Mouse (Mus musculus) hindbrain, embryonic 12.5 days (tissue): Measurements from ENCODE around the gene Cwc25. TPM values are rescaled to one million over a fixed set of nuclear protein-coding genes. Genes with fewer than 3 reads are reported as not detected.
A peak's percentile ranks its signal among the peaks of the same experiment; 100 is the strongest.

Source experiments
- ATAC-seq: fragments of 200-750 bp; cut with Nextera tagmentation; 2 replicates; pipeline ENCODE4 v1.8.0; 2017; ENCODE audit warnings: moderate TSS enrichment; ENCODE audit not compliant: low FRiP score
- H3K27ac ChIP-seq: fragments of 300-500 bp; sonication (generic); 2 replicates; pipeline ENCODE4 v1.5.1; 2016; ENCODE audit warnings: mild to moderate bottlenecking
- H3K27me3 ChIP-seq: fragments of 300-500 bp; sonication (generic); 2 replicates; pipeline ENCODE4 v1.6.1; 2016; ENCODE audit warnings: mild to moderate bottlenecking
- H3K36me3 ChIP-seq: fragments of 300-500 bp; sonication (generic); 2 replicates; pipeline ENCODE4 v1.6.1; 2016; ENCODE audit warnings: mild to moderate bottlenecking
- H3K4me1 ChIP-seq: fragments of 300-500 bp; sonication (generic); 2 replicates; pipeline ENCODE4 v1.6.1; 2016
- H3K4me2 ChIP-seq: fragments of 300-500 bp; sonication (generic); replicated peaks from 2 replicates; pipeline ENCODE4 v1.6.1; 2016; ENCODE audit warnings: mild to moderate bottlenecking
- H3K4me3 ChIP-seq: fragments of 300-500 bp; sonication (generic); 2 replicates; pipeline ENCODE4 v1.5.1; 2016; ENCODE audit warnings: mild to moderate bottlenecking
- H3K9ac ChIP-seq: fragments of 300-500 bp; sonication (generic); 2 replicates; pipeline ENCODE4 v1.6.1; 2016; ENCODE audit warnings: mild to moderate bottlenecking, moderate library complexity
- H3K9me3 ChIP-seq: fragments of 300-500 bp; sonication (generic); replicated peaks from 2 replicates; pipeline ENCODE4 v1.6.1; 2016; ENCODE audit warnings: mild to moderate bottlenecking
- WGBS: fragments of 180-500 bp; shearing (Covaris S2); methylation state at CpG from one replicate; pipeline ENCODE4 v1.1.7; 2016; 5-methylcytosine and 5-hydroxymethylcytosine counted together
- polyA plus RNA-seq: library from polyadenylated mRNA; unstranded; fragments of >200 nt; fragmentation: Nextera tagmentation; extraction: Ambion mirVana; gene quantifications from 2 replicates; pipeline ENCODE4 v1.2.1, GENCODE M21; 2016

Gene Cwc25
- 22.0 and 25.4 TPM in 2 replicates for polyA plus RNA-seq

DNA sequence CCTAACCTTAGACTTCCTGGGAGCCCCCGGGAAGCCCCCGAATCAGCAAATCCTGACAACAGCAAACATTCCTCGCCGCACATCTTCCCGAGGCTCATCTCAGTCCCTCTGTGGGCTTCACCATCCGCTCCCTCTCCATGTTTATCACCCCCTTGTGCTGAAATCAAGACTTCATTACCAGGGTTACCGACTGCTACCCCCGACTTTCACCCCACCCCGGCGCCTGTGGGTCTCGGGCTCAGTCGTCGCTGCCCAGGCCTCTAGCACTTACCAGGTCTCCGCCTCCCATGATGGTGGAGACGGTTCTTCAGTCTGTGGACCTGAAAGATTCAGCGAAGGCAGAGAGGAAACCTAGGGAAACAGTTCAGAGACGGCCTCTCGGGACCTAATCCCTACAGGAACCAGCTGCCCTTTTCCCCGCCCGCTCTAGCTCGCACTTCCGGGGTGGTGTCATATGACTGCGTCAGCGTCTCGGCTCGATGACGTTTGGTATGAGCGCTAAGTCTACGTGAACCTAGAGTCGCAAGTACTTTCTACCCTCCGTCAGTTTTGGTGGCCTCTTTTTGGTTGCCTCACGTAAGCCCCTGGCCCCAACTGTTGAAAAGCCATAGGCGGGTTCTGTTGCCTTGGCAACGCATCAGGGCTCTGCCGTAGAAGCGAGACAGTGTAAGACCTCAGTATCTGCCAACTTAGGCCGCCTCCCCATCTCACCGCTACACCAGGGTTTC lies at the start of gene Cwc25:
Gene Cwc25 (minus strand): TSS at position 403 of the 728 bp plus-strand sequence.
- Histone ChIP-seq H3K9me3 (no peaks in the 10 kb centered on the region), H3K4me1 (peaks cover 19% of the 10 kb centered on the region), H3K4me2 (peak within 1 kb of the TSS; percentile 77), H3K27me3 (no peaks in the 10 kb centered on the region), H3K27ac (peak within 1 kb of the TSS; percentile 84), H3K36me3 (peaks cover 30% of the 10 kb centered on the region), H3K9ac (peak within 1 kb of the TSS; percentile 96), H3K4me3 (peak within 1 kb of the TSS; percentile 94)
- ATAC-seq = peak; percentile 93
- 1% methylated on average over 38 of the region's 38 CpGs for WGBS

DNA sequence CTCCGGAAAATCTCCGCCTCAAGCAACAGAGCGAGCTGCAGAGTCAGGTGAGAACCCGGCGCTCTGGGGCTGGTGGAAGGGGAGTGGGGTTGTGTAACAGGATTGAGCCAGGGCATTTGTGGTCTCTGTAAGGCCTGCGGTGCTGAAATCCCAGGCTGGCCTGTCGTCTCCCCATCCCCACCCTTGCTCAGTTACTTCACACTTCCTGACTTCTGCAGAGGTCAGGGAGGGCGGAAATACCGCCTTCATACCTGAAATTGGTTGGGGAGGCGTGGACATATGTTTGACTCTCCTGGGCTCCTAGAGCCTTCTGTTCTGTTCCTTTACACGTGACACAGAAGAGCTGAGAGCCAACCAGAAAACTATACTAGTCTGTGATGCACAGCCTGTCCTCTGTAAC lies 49.4 kb upstream of the Cwc25 start:
- no peak for ATAC-seq
- Histone ChIP-seq H3K27me3 (no peaks in the 10 kb centered on the region), H3K36me3 (peaks cover 43% of the 10 kb centered on the region), H3K4me1 (peaks cover 73% of the 10 kb centered on the region), H3K9ac (peak overlapping the region; percentile 18; the same call in 1 of the 2 replicates), H3K9me3 (no peaks in the 10 kb centered on the region), H3K4me2 (no peak overlapping the region), H3K4me3 (no peak overlapping the region), H3K27ac (no peak overlapping the region)
- WGBS = 81% methylated on average over 11 of the region's 11 CpGs

DNA sequence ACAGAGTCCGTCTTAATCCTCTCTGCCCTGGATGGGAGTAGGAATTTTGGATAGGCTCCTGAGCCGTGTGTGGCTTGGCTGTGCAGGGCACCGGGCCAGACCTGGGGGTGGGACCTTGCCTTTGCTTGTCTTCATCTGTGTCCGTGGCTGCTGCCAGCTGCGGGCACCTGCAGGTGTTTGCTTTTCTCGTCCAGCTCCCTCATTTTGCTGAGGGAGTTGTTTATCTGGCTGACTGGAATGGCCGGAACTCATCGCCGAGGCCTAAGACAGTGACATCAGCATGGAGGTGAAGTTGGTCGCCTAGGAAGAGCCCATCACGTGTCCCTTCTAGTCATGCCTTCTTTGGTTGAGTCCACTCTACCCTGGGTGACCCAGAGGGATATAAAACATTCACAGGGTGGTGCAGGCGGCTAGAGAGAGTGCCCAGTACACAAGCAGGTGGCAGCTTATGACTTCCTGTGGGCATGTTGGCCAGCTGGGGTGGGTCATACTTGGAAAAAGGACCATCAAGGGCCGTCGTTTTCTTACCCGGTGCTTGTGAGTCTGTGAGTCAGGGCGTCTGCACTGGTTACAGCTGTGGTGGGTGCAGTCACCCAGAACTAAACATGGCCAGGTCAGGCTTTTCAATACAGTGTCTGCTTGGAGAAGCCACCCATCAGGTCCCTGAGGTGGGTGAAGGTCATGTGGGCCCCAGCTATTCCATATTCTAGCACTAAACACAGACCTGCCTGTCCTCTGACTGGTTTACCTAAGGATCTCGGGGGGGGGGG lies 47.6 kb upstream of the Cwc25 start:
- Histone ChIP-seq H3K9ac (no peak overlapping the region), H3K27me3 (no peaks in the 10 kb centered on the region), H3K4me3 (no peak overlapping the region), H3K27ac (peak overlapping the region; percentile 95), H3K4me2 (no peak overlapping the region), H3K4me1 (peaks cover 80% of the 10 kb centered on the region), H3K9me3 (no peaks in the 10 kb centered on the region), H3K36me3 (peaks cover 38% of the 10 kb centered on the region)
- no peak for ATAC-seq
- 80% methylated on average over 17 of the region's 17 CpGs for WGBS

DNA sequence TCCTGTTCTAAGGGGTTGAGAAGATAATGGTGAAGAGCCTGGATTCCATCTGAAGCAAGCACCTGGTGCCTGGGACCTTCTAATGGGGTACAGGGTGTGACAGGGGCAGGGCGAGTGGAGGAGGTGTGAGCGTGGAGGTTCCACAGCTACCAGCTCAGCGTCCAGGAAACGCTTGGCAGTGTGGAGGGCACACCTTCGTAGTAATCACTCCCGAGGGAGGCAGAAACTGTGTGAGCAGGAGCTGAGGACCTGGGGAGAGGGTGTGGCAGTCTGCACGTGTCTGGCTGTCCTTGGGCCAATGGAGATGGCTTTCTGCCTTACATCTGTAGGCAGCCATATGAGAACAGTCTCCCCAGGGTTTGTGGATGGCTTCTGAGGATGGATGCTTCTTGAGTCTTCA lies 46.7 kb upstream of the Cwc25 start:
- Histone ChIP-seq H3K9ac (peak overlapping the region; percentile 49; the same call in 1 of the 2 replicates), H3K27ac (peak overlapping the region; percentile 95), H3K4me2 (peak overlapping the region; percentile 44), H3K9me3 (no peaks in the 10 kb centered on the region), H3K36me3 (peaks cover 46% of the 10 kb centered on the region), H3K4me3 (no peak overlapping the region), H3K27me3 (no peaks in the 10 kb centered on the region), H3K4me1 (peaks cover 80% of the 10 kb centered on the region)
- peak; percentile 42 for ATAC-seq
- WGBS = 42% methylated on average over 7 of the region's 7 CpGs

DNA sequence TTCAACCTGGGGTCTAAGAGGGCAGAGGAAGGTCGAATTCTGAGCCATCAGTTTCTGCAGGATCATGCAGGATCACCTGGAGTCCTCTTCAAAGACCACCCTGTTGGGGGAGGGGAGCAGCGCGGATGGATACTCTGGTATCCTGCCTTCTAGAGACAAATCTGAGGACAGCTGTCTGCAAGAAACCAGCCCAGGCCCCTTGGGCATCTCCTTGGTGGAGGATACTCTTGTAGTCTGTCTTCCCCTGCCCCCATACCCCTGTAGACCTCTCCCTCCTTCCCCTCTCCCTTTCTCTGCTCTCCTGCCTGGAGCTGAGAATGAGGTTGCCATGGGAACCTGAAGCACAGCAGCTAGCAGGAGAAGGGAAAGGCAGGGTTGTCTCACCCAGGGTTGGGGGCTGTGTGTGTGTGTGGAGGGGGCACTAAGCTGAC lies 46.1 kb upstream of the Cwc25 start:
- peaks cover 80% of the 10 kb centered on the region for H3K4me1 ChIP-seq

DNA sequence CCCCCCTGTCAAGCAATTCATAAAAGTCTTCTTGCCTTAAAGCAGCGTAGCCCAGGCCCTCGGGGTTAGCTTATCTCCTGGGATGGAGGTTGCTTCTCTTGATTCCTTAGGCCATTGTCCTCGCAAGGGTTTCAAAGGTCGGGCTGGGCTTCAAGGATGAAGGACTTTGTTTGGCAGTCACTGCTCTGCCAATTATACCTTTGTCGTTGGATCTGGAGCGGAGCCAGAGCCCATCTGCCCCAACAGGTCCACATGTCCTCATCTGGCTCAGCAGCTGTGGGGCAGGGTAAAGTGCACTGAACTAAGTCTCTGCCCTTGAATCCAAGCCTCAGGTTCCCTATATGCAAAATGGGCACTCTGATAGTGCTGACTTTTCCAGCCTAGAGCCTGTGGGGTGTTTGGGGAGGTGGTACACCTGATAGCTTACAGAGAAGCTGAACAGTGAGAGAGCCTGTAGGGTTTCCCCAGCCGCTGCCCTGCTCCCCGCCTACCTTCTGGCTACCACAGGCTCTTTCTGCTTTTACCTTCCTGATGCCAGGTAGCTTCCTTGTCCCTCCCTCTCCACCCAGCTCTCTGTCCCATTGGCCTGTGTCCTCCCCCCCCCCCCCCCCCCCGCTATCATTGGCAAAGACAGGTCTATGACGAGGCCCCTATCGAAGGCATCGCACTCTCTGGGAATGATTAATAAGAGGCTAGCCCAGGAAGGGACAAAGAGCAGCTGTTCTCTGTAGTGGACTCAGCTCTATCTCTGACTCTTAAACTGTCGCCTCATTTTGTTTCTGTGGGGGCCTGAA lies 45.4 kb upstream of the Cwc25 start:
- WGBS = 38% methylated on average over 12 of the region's 13 CpGs
- peak overlapping the region; percentile 44 for H3K4me2 ChIP-seq
- no peaks in the 10 kb centered on the region for H3K9me3 ChIP-seq
- ATAC-seq = peak; percentile 27
- H3K9ac ChIP-seq = peak overlapping the region; percentile 49
- 0 out of 2 replicates have a peak overlapping the region, but pooled peaks have one; percentile 1 for H3K4me3 ChIP-seq
- peaks cover 54% of the 10 kb centered on the region for H3K36me3 ChIP-seq
- H3K4me1 ChIP-seq = peaks cover 78% of the 10 kb centered on the region
- H3K27me3 ChIP-seq = no peaks in the 10 kb centered on the region
- H3K27ac ChIP-seq = peak overlapping the region; percentile 95

More for the DNA sequence above, 46.1 kb upstream of the Cwc25 start:
- Histone ChIP-seq H3K4me3 (0 out of 2 replicates have a peak overlapping the region, but pooled peaks have one; percentile 1), H3K27me3 (no peaks in the 10 kb centered on the region), H3K9me3 (no peaks in the 10 kb centered on the region), H3K9ac (peak overlapping the region; percentile 49), H3K4me2 (peak overlapping the region; percentile 44), H3K27ac (peak overlapping the region; percentile 95), H3K36me3 (peaks cover 50% of the 10 kb centered on the region)
- ATAC-seq = peak; percentile 86
- 21% methylated on average over 3 of the region's 3 CpGs for WGBS

DNA sequence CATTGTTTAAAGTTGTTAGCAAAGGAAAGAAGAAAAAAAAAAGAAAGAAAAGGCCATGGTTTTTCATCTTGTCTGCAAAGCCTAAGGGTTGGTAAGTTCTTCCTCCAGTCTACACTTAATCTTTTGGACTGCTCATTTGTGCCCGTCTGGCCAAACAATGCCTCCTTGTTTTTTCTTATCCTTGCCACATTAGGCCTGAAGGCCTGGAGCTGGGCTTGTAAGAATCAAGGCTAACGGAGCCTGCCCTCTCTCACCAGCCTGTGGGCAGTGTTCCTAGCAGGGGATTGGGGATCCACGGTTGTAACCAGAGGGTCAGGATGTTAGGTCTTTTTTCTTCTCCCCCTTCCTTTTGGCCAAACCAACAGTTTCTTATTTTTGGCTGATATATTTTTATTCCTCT lies 44.6 kb upstream of the Cwc25 start:
- no peak overlapping the region for H3K9ac ChIP-seq
- peak overlapping the region; percentile 95; the same call in 1 of the 2 replicates for H3K27ac ChIP-seq

DNA sequence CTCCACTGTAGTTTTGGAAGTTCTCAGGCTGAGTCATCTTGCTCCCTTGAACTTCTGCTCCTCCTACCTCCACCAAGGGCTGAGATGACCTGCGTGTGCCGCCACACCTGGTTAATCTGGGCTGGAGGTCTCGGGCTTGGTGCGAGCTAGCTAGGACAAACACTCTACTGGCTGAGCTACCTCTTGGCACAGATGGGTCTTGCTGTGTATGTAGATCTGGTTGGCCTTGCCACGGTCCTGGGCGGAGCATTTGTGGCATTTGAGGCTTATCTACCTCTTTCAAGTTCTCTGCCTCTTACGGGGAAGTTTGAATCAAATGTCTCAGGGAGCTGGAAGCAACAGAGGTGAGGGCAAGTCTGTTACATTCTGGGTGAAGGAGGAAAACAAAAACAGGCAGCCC lies 44.0 kb upstream of the Cwc25 start:
- H3K27ac ChIP-seq = no peak overlapping the region
- no peak overlapping the region for H3K9ac ChIP-seq
- 77% methylated on average over 7 of the region's 7 CpGs for WGBS
- peaks cover 83% of the 10 kb centered on the region for H3K4me1 ChIP-seq
- H3K4me3 ChIP-seq = no peak overlapping the region
- H3K9me3 ChIP-seq = no peaks in the 10 kb centered on the region
- no peak overlapping the region for H3K4me2 ChIP-seq
- ATAC-seq = no peak
- H3K36me3 ChIP-seq = peaks cover 41% of the 10 kb centered on the region
- H3K27me3 ChIP-seq = no peaks in the 10 kb centered on the region

More for the DNA sequence above, 44.6 kb upstream of the Cwc25 start:
- Histone ChIP-seq H3K9me3 (no peaks in the 10 kb centered on the region), H3K4me1 (peaks cover 83% of the 10 kb centered on the region), H3K4me2 (no peak overlapping the region; the same call in 1 of the 2 replicates), H3K27me3 (no peaks in the 10 kb centered on the region), H3K4me3 (no peak overlapping the region), H3K36me3 (peaks cover 48% of the 10 kb centered on the region)
- ATAC-seq = no peak
- 15% methylated on average over 3 of the region's 3 CpGs for WGBS

DNA sequence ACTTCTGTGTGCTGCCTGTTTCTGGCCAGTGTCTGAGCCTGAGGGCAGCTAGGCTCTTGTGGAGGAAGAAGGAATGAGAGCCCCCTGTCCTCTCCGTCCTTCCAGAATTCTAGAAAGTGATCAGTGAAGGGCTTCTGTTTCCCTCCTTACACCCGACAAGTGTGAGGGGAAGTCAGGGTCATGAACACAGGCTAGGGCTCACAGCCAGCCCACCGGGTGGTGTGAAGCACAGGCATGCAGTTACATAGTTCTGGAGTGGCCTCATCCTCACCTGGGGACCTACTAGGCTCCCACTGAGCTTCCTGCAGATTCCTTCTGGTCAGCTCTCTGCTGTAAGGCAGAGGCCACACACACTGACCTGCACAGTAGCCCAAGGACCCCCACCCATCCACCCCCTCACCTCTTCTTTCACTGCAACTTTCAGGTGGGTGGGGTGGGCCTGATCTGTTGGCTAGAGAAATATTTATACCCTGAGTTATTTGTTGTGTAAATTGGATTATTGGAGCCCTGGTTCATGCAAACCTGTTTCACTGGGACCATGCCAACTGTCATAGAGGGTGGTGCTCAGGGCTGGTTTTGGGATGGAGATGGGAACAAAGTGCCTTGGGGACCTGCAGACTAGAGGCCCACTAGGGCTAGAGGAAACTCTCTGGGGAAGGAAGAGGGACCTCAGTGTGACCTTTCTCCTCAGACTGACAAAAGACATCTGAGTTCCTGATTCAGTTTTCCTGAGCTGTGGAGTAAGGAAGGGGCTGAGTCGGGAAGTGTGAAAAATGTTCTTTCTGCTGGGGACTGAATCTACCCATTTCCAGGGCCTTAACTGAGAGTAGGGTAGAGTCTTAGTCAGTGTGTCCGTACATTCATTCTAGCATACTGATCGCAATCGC lies 43.1 kb upstream of the Cwc25 start:
- Histone ChIP-seq H3K9me3 (no peaks in the 10 kb centered on the region), H3K4me1 (peaks cover 89% of the 10 kb centered on the region), H3K27ac (peak overlapping the region; percentile 55; the same call in 1 of the 2 replicates), H3K4me2 (no peak overlapping the region; the same call in 1 of the 2 replicates), H3K27me3 (no peaks in the 10 kb centered on the region), H3K9ac (peak overlapping the region; percentile 18; the same call in 1 of the 2 replicates), H3K36me3 (peaks cover 39% of the 10 kb centered on the region), H3K4me3 (no peak overlapping the region)
- WGBS = 70% methylated on average over 7 of the region's 7 CpGs
- no peak for ATAC-seq

DNA sequence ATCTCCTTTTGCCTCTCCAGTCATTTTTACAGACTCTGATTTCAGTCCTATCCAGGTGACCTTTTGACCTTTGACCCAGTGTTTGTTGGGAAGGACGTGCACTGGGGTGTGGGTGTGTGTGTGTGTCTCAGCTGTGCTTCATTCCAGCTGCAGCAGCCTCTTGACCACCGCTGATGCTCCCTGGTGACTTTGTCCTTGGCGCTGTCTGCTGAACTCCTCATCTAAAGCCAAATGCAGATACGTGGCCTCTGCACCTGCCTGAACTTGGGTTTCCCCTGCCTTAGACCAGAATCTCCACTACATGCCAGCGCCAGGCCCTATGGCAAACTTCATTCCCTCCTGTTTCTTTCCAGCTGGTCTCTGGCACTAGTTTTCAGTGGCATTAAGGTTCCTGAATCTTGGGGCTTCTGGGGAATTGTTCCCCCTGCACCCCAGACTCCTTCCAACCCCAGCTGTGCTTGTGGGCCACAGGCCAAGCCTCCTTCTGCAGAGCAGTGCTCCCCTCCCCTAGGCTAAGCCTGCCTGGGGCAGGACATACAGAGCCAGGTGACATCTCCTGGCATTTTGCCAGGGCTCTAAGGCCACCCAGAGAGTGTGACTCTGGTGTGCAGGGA lies 42.4 kb upstream of the Cwc25 start:
- WGBS = 36% methylated on average over 5 of the region's 5 CpGs
- peaks cover 91% of the 10 kb centered on the region for H3K4me1 ChIP-seq
- ATAC-seq = no peak

More for the DNA sequence above, 42.4 kb upstream of the Cwc25 start:
- no peaks in the 10 kb centered on the region for H3K27me3 ChIP-seq
- H3K27ac ChIP-seq = peak overlapping the region; percentile 55; the same call in 1 of the 2 replicates
- no peak overlapping the region for H3K4me3 ChIP-seq
- peak overlapping the region; percentile 18; the same call in 1 of the 2 replicates for H3K9ac ChIP-seq
- H3K4me2 ChIP-seq = no peak overlapping the region; the same call in 1 of the 2 replicates
- H3K9me3 ChIP-seq = no peaks in the 10 kb centered on the region
- H3K36me3 ChIP-seq = peaks cover 31% of the 10 kb centered on the region
